Mouse (Mus musculus): ENCODE results near the gene Zfp319. TPM values are rescaled to one million over a fixed set of nuclear protein-coding genes. Genes with fewer than 3 reads are reported as not detected.

Zfp319 gene
- polyA plus RNA-seq, 2 experiments from 2014 or later, result 3.7 to 5.0 TPM

DNA sequence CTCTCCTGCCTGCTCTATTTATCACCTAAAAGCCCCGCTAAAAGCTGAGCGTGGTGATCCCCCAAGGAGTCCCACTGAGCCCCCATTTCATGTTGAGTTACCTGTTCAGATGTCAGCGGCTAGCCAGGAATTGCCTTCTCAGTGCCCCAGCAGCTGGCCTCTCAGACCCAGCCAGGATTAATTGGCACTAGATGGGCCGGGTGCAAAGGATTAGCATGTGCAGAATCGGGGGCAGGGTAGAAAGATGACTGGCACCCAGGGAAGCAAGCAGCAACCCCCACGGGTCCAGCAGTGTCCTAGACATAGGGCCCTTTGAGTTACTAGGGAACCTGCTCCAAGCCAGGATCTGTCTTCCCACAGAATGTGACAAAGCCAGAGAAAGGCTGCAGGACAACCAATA, 25.3 kb downstream of the Zfp319 start, which contains the start of gene Cngb1:
TSS of gene Cngb1 (minus strand) at position 155 of the 400 bp plus-strand sequence.
- no peak for ATAC-seq

DNA sequence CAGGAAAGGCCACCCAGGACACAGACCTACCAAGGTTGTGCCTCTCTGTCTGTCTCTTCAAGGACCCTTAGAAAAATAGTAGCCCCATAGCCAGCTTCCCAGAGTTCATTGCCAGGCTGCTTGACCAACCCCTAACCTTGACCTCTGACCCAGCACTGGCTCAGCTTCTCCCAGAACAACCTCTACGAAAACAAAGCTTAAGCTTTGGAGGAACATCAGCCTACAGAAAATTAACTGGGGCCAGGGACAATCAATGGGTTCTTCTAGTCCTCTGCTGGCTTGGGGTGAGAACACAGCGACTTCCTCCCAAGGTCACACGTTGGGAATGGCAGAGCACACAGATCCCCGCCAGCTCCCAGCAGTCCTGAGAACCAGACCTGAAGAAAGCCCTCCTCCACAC, 26.2 kb downstream of the Zfp319 start:
- no peak for ATAC-seq

GRCm38 (mm10) chr8:95302410-95302809, 29.3 kb downstream of the Zfp319 start:
- peak; percentile 93 for ATAC-seq

GRCm38 (mm10) chr8:95293891-95294290, 37.9 kb downstream of the Zfp319 start:
- ATAC-seq, result no peak

DNA sequence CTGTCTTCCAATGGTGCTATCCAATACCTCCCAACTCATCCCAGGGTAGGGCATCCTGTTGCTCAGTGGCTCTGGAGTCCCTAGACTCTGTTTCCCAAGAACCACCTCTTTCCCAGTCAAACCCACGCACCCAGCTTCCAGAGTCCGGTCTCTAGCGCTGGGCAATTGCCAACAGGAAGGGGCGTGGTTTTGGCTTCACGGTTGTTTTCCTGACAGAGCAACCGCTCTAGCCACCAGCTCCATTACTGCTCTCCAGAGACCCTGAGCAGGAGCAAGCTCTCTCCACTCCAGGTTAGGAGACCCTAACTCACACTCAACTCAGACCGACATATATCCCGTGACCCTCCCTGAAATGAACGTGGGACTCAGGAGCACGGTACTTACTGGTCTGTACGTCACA, 38.6 kb downstream of the Zfp319 start:
- ATAC-seq, result no peak

GRCm38 (mm10) chr8:95289066-95289650, 42.6 kb downstream of the Zfp319 start:
- no peak for ATAC-seq

DNA sequence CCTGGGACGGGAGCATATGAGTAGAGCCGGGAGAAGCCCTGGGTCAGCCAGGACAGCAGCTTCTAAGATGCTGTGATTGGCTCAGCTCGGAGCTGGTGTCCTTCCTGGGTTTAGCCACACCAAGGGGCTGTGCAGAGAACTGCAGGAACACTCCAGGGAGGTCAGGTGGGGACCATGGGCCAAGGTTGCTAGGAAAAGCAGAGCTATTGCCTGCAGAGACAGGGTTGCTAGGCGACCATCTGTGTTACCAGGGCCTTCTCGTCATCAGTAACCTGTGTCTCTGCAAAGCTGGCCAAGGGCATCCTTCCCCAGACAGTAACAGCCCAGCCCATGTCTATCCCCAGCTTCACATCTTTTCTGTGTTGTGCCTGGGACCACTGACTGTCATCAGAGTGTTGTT, 50.3 kb downstream of the Zfp319 start:
- no peak for ATAC-seq

Other genes starting within 250 kb of the Zfp319 start
- not detected for gene Kifc3, start 129.1 kb downstream of the Zfp319 start, polyA plus RNA-seq (2017; shearing (Covaris generic))
- gene Cngb1, start 25.4 kb downstream of the Zfp319 start, polyA plus RNA-seq (2017; shearing (Covaris generic)), result under 1 TPM in 1 of 2 experiments, not detected in 1; 0.62 TPM
- not detected for gene Tepp, start 21.4 kb downstream of the Zfp319 start, polyA plus RNA-seq (2017; shearing (Covaris generic))
- gene Usb1, start 334 bp upstream of the Zfp319 start, polyA plus RNA-seq (2017; shearing (Covaris generic)), result 10 to 100 TPM; 57.2 to 69.8 TPM
- gene Mmp15, start 20.3 kb upstream of the Zfp319 start, polyA plus RNA-seq (2017; shearing (Covaris generic)), result 1 to 10 TPM; 2.1 to 3.6 TPM
- gene Cfap20, start 102.9 kb upstream of the Zfp319 start, polyA plus RNA-seq (2017; shearing (Covaris generic)), result 10 to 100 TPM; 57.9 to 91.6 TPM
- 10 to 100 TPM; 15.0 to 17.7 TPM for gene Csnk2a2, start 158.1 kb upstream of the Zfp319 start, polyA plus RNA-seq (2017; shearing (Covaris generic))
- gene Ccdc113, start 202.1 kb upstream of the Zfp319 start, polyA plus RNA-seq (2017; shearing (Covaris generic)), result not detected
- not detected for gene Prss54, start 244.4 kb upstream of the Zfp319 start, polyA plus RNA-seq (2017; shearing (Covaris generic))